Mouse (Mus musculus) adrenal gland, postnatal 36 days (tissue): ENCODE measurements around the gene Ptbp1. TPM values are rescaled to one million over a fixed set of nuclear protein-coding genes. Genes with fewer than 3 reads are reported as not detected.

ENCODE experiments used
- microRNA-seq: library from miRNA; unstranded; fragments of <30 nt; microRNA quantifications from one replicate; pipeline ENCODE4 v1.2.0, GENCODE M21; 2021
- total RNA-seq, 2 experiments: library from RNA; stranded (reverse); gene quantifications; 2 replicates each; pipeline ENCODE4 v1.2.3; 2021

The Ptbp1 gene
- total RNA-seq, 2 experiments from 2014 or later, result 257 to 299 TPM

Small RNAs within 50 kb of the gene (microRNA-seq; reads per million reads assigned to microRNA genes)
- not detected for gene Mir6910

Other genes with a start within 250 kb of the Ptbp1 start
- gene C2cd4c, start 240.4 kb upstream of the Ptbp1 start, total RNA-seq, result under 1 TPM; 0.16 to 0.30 TPM
- gene Shc2, start 216.5 kb upstream of the Ptbp1 start, total RNA-seq, result 1 to 10 TPM; 3.0 to 5.2 TPM
- not detected for gene Odf3l2, start 208.7 kb upstream of the Ptbp1 start, total RNA-seq
- not detected for gene Madcam1, start 189.9 kb upstream of the Ptbp1 start, total RNA-seq
- gene Tpgs1, start 185.1 kb upstream of the Ptbp1 start, total RNA-seq, result 10 to 100 TPM; 31.6 to 39.0 TPM
- gene Cdc34, start 172.2 kb upstream of the Ptbp1 start, total RNA-seq, result 10 to 100 TPM; 75.0 to 79.9 TPM
- gene Gzmm, start 165.4 kb upstream of the Ptbp1 start, total RNA-seq, result 1 to 10 TPM in 1 of 2 experiments, under 1 TPM in 1; 0.86 to 1.0 TPM
- gene Bsg, start 149.9 kb upstream of the Ptbp1 start, total RNA-seq, result 100 to 1,000 TPM; 558 to 568 TPM
- 1 to 10 TPM; 4.3 to 6.0 TPM for gene Hcn2, start 137.8 kb upstream of the Ptbp1 start, total RNA-seq
- gene Polrmt, start 107.8 kb upstream of the Ptbp1 start, total RNA-seq, result 10 to 100 TPM; 51.1 to 58.0 TPM
- not detected for gene Fgf22, start 99.4 kb upstream of the Ptbp1 start, total RNA-seq
- gene Rnf126, start 87.5 kb upstream of the Ptbp1 start, total RNA-seq, result 10 to 100 TPM; 53.0 to 55.2 TPM
- gene Fstl3, start 77.2 kb upstream of the Ptbp1 start, total RNA-seq, result 10 to 100 TPM; 11.3 to 22.9 TPM
- gene Prss57, start 63.5 kb upstream of the Ptbp1 start, total RNA-seq, result not detected
- gene Palm, start 60.9 kb upstream of the Ptbp1 start, total RNA-seq, result 10 to 100 TPM; 75.4 to 93.7 TPM
- gene Misp, start 33.4 kb upstream of the Ptbp1 start, total RNA-seq, result under 1 TPM in 1 of 2 experiments, not detected in 1; 0.43 TPM
- under 1 TPM; 0.50 to 0.56 TPM for gene Prtn3, start 20.0 kb downstream of the Ptbp1 start, total RNA-seq
- gene Plppr3, start 20.2 kb downstream of the Ptbp1 start, total RNA-seq, result under 1 TPM; 0.16 to 0.50 TPM
- gene Elane, start 31.8 kb downstream of the Ptbp1 start, total RNA-seq, result under 1 TPM; 0.30 to 0.33 TPM
- 1,000 to 10,000 TPM; 1,484 to 1,596 TPM for gene Cfd, start 36.4 kb downstream of the Ptbp1 start, total RNA-seq
- gene Med16, start 54.5 kb downstream of the Ptbp1 start, total RNA-seq, result 10 to 100 TPM; 39.7 to 50.6 TPM
- not detected for gene Gm26602, start 56.4 kb downstream of the Ptbp1 start, total RNA-seq
- 1 to 10 TPM; 1.2 to 1.3 TPM for gene Kiss1r, start 62.5 kb downstream of the Ptbp1 start, total RNA-seq
- gene R3hdm4, start 66.8 kb downstream of the Ptbp1 start, total RNA-seq, result 100 to 1,000 TPM; 104 to 118 TPM
- 1 to 10 TPM; 3.0 to 4.1 TPM for gene Arid3a, start 72.6 kb downstream of the Ptbp1 start, total RNA-seq
- gene Wdr18, start 105.7 kb downstream of the Ptbp1 start, total RNA-seq, result 10 to 100 TPM; 37.8 to 48.9 TPM
- gene Grin3b, start 116.3 kb downstream of the Ptbp1 start, total RNA-seq, result not detected
- gene Tmem259, start 129.9 kb downstream of the Ptbp1 start, total RNA-seq, result 100 to 1,000 TPM; 144 to 146 TPM
- gene Cnn2, start 134.2 kb downstream of the Ptbp1 start, total RNA-seq, result 10 to 100 TPM; 30.2 to 42.9 TPM
- gene Abca7, start 142.1 kb downstream of the Ptbp1 start, total RNA-seq, result 10 to 100 TPM; 20.2 to 20.3 TPM
- gene Arhgap45, start 162.2 kb downstream of the Ptbp1 start, total RNA-seq, result 1 to 10 TPM; 4.5 to 5.4 TPM
- gene Polr2e, start 185.4 kb downstream of the Ptbp1 start, total RNA-seq, result 100 to 1,000 TPM in 1 of 2 experiments, 10 to 100 TPM in 1; 92.8 to 108 TPM
- 1,000 to 10,000 TPM; 1,198 to 1,301 TPM for gene Gpx4, start 192.7 kb downstream of the Ptbp1 start, total RNA-seq